Mouse (Mus musculus): ENCODE results near the gene Ndc80. TPM values are rescaled to one million over a fixed set of nuclear protein-coding genes. Genes with fewer than 3 reads are reported as not detected.

The Ndc80 gene
- total RNA-seq, 2 experiments from 2014 or later, result 0.13 TPM; not detected in 1

- DNase-seq, result no peak
- H3K27ac ChIP-seq, result no peak overlapping the region
- intact Hi-C loops (cut with DNase I), result no loop called here
- no peak overlapping the region for H3K4me3 ChIP-seq
- no peak for TF ChIP-seq CTCF (IDR thresholded peaks at IDR 0.05)
Observed at GRCm38 (mm10) chr17:71491332-71491686, 35.3 kb downstream of the Ndc80 start.

- no peak for DNase-seq
- no peak overlapping the region for H3K4me3 ChIP-seq
- H3K27ac ChIP-seq, result no peak overlapping the region
- TF ChIP-seq CTCF (IDR thresholded peaks at IDR 0.05), result no peak
- intact Hi-C loops (cut with DNase I), result no loop called here
Observed at GRCm38 (mm10) chr17:71490666-71491331, 35.9 kb downstream of the Ndc80 start.

- intact Hi-C loops (cut with DNase I), result no loop called here
- DNase-seq, result no peak
Observed at GRCm38 (mm10) chr17:71489703-71490461, 36.8 kb downstream of the Ndc80 start.

DNA sequence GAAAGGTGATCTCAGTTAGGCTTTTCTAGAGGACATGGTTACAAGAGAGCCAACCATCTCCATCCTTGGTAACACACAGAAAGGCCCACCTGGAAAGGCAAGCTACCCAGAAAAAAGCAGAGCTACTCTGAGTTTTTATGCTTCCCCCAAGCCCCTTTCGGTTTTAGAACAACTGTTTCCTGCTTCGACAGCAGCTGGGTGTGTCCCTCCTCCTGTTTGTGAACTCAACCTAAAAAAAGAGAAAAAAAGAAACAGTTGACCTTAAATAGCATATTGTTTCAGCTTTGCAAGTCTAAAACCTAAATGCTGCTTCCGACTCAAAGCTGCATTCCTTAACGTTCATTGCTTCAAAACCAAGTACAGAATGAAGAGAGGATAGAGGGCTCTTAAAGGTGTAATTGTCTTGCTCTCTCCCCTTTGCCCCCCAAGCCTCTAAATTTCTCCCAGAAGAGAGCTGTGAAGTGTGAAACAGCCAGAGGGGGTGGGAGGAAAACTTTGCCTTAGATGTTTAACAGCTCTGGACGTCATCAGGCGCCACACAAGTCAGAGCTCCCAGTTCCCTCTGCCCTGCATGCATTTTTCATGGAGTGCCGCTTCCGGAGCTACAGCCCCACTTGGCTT, 40.3 kb downstream of the Ndc80 start:
- no peak for TF ChIP-seq CTCF (IDR thresholded peaks at IDR 0.05)
- intact Hi-C loops (cut with DNase I), result no loop called here
- DNase-seq, result no peak
- peak overlapping the region; percentile 62 for H3K4me3 ChIP-seq
- H3K27ac ChIP-seq, result peak overlapping the region; percentile 87

More at GRCm38 (mm10) chr17:71489703-71490461, 36.8 kb downstream of the Ndc80 start:
- H3K4me3 ChIP-seq, result no peak overlapping the region
- H3K27ac ChIP-seq, result no peak overlapping the region
- TF ChIP-seq CTCF (IDR thresholded peaks at IDR 0.05), result no peak

DNA sequence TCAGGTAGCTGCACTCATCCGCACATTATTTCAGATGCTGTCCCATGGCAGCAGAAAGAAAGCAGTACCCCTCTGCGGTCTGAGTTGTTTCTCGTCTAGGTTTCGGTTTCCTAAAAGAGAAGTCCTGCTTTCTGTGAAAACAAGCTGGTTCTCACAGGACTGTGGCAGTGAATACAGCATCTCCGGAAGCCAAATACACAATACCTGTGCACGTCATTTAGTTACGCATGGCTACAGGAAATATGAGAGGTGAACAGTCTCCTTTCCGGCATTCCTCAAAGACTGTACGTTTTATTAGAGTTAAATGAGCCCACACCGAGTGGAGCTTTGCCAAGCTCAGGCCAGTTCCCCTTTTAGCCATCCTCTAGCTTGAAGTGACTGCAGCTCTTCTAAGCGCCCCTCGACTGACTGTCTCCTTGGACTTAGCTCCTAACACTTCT, 40.8 kb downstream of the Ndc80 start:
- no peak for TF ChIP-seq CTCF (IDR thresholded peaks at IDR 0.05)
- peak; percentile 33 for DNase-seq
- Histone ChIP-seq H3K27ac (peak overlapping the region; percentile 87), H3K4me3 (peak overlapping the region; percentile 62)
- intact Hi-C loops (cut with DNase I), result no loop called here

GRCm38 (mm10) chr17:71484711-71485110, 41.9 kb downstream of the Ndc80 start:
- H3K27ac ChIP-seq, result peak overlapping the region; percentile 87
- TF ChIP-seq CTCF (IDR thresholded peaks at IDR 0.05), result no peak
- intact Hi-C loops (cut with DNase I), result no loop called here
- no peak overlapping the region for H3K4me3 ChIP-seq
- DNase-seq, result no peak

DNA sequence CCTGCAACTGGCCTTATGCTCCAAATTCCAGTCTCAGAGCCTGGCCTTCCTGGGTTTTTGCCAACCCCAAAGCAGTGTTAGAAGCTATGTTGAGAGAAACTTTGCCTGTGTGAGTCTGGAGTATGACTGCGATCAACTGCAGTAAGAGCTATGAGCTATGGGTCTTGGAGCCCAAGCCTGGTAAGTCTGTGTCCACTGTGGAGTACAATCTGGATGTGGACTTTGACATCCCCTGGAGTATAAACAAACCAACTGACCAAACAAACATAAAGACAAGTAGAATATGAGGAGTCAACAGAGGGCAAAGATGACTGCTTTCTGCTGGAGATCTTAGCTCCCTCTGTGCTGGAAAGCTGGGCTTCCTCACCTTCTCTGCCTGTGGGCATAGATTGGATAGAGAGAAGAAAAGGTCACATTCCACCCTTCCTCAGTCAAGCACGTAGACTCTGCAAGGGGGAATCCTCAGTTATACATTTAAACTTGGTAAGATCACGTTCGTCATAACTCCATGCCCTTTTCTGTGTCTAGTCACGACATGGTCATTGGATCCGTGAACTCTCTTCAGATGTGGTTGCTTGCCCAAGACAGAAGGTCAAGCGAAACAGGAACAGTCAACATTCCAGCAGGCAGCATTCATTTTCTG, 43.1 kb downstream of the Ndc80 start:
- H3K4me3 ChIP-seq, result no peak overlapping the region
- H3K27ac ChIP-seq, result no peak overlapping the region
- no peak for TF ChIP-seq CTCF (IDR thresholded peaks at IDR 0.05)

DNA sequence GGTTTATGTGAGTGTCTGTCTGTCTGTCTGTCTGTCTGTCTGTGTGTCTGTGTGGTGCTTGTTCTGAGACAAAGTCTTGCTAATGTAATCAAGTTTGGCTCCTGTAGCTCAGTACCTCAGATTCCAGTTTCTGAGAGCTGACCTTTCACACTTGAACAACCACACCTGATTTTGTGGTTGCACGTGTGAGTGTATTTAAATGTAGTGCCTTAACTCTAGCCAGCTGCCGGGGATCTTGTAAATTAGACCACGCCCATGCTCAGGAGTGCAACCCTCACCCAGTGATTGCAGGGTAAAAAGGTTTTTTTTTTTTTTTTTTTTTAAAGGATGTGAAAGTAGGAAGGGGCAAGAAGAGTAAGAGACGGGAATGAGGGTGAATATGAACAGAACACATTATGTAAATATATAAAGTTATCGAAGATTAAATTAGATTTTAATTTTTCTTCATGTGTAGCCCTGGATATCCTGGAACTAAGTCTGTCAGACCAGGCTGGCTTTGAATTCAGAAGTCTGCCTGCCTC, 47.2 kb downstream of the Ndc80 start:
- TF ChIP-seq CTCF (IDR thresholded peaks at IDR 0.05), result no peak
- no peak overlapping the region for H3K27ac ChIP-seq
- intact Hi-C loops (cut with DNase I), result loop anchor here (5.0 kb wide), 1 partner anchor 48 kb away; the partner anchor contains the start of gene Ndc80

More for the DNA sequence above, 43.1 kb downstream of the Ndc80 start:
- intact Hi-C loops (cut with DNase I), result no loop called here
- DNase-seq, result no peak

GRCm38 (mm10) chr17:71477481-71477880, 49.2 kb downstream of the Ndc80 start:
- intact Hi-C loops (cut with DNase I), result loop anchor here (5.0 kb wide), 1 partner anchor 50 kb away; the partner anchor contains the start of gene Ndc80
- DNase-seq, result no peak
- Histone ChIP-seq H3K4me3 (no peak overlapping the region), H3K27ac (no peak overlapping the region)
- no peak for TF ChIP-seq CTCF (IDR thresholded peaks at IDR 0.05)

More for the DNA sequence above, 47.2 kb downstream of the Ndc80 start:
- DNase-seq, result no peak
- no peak overlapping the region for H3K4me3 ChIP-seq

DNA sequence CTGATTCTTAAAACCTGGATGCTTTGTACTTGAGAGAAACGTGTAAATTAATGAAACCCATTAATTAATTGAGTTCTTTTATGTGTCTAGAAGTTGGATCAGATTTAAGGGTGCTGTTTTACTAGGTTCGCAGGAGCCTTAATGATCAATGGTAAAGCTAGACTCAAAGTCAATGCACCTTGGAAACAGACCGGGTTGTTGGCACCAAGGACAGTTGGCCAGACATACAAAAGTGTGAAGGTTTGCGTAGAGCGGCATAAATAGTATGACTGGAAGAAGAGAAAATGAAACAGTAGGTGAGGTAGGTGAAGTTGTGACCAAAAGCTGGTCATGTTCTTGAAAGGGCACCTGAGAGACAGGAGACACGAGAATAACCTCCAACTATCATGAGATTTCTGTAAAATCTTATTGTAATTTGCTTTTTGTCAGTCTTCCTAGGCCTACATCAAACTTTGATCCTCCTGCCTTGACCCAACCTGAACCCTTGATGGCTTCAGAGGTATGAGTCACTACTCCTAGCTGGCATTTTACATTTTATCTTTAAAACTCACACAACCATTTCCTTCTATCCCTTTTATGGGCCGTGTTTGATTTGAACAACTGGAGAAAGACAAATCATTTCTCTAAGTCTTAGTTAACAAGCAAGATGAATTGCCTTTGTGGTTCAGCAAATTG, 50.2 kb downstream of the Ndc80 start:
- no peak for DNase-seq
- H3K4me3 ChIP-seq, result peak overlapping the region; percentile 80
- no peak for TF ChIP-seq CTCF (IDR thresholded peaks at IDR 0.05)
- H3K27ac ChIP-seq, result peak overlapping the region; percentile 96; the same call in 1 of the 2 replicates
- intact Hi-C loops (cut with DNase I), result loop anchor here (5.0 kb wide), 1 partner anchor 51 kb away; the partner anchor contains the start of gene Ndc80

DNA sequence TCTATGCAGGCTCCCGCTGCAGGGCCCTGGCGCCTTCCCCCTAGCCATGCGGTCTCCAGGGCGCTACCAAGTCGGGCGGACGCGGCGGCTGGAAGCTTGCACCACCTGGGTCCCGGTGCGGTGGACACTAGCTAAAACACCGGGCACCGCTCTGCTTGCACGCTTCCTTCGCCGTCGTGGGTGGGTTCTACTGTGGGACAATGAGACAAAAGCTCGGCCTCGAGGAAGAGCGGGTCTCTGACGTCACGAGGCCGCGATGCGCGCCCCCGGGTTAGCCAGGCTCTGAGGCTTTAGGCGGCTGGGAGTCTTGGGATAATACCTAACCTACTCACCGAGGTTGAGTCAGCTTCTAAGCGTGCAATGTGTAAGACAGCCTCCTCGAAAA, 51.0 kb downstream of the Ndc80 start:
- H3K27ac ChIP-seq, result peak overlapping the region; percentile 96
- no peak for TF ChIP-seq CTCF (IDR thresholded peaks at IDR 0.05)
- intact Hi-C loops (cut with DNase I), result loop anchor here (5.0 kb wide), 1 partner anchor 52 kb away; the partner anchor contains the start of gene Ndc80
- H3K4me3 ChIP-seq, result peak overlapping the region; percentile 80
- DNase-seq, result peak; percentile 76

Data from gastrocnemius, adult 2 months (tissue).